Mouse (Mus musculus) kidney, adult 2 months (tissue): ENCODE measurements around the gene Adamts2. TPM values are rescaled to one million over a fixed set of nuclear protein-coding genes. Genes with fewer than 3 reads are reported as not detected.

Source experiments
- DNase-seq: peaks from one replicate; pipeline ENCODE4 v3.0.0; 2021
- H3K27ac ChIP-seq: fragments of 200-500 bp; 2 replicates; pipeline ENCODE4 v1.5.1; 2012; ENCODE audit warnings: low read depth, low read length, control low read depth, inconsistent platforms; ENCODE audit not compliant: insufficient read depth
- H3K27me3 ChIP-seq: fragments of 200-500 bp; replicated peaks from 2 replicates; pipeline ENCODE4 v1.6.1; 2012; ENCODE audit warnings: mild to moderate bottlenecking, moderate library complexity, low read length, inconsistent platforms; ENCODE audit not compliant: control insufficient read depth, insufficient read depth
- H3K36me3 ChIP-seq: fragments of 200-500 bp; 2 replicates; pipeline ENCODE4 v1.6.1; 2012; ENCODE audit warnings: mild to moderate bottlenecking, moderate library complexity, low read length, inconsistent platforms; ENCODE audit not compliant: control insufficient read depth, insufficient read depth
- H3K4me1 ChIP-seq: fragments of 200-500 bp; 2 replicates; pipeline ENCODE4 v1.6.1; 2011; ENCODE audit warnings: low read length; ENCODE audit not compliant: control insufficient read depth, insufficient read depth
- H3K4me3 ChIP-seq: fragments of 200-500 bp; 2 replicates; pipeline ENCODE4 v1.5.1; 2011; ENCODE audit warnings: mild to moderate bottlenecking, low read depth, low read length, control low read depth; ENCODE audit not compliant: insufficient read depth
- CTCF ChIP-seq: fragments of 200-500 bp; conservative IDR thresholded peaks from 2 replicates; pipeline ENCODE4 v1.5.1; 2011; ENCODE audit warnings: low read depth, mild to moderate bottlenecking, control low read depth, low read length, moderate library complexity, mixed read lengths; ENCODE audit not compliant: insufficient read depth, insufficient read length
- POLR2A ChIP-seq: fragments of 200-500 bp; IDR thresholded peaks from one replicate; pipeline ENCODE4 v1.6.1; 2011; ENCODE audit warnings: low read depth, low read length, control low read depth
- WGBS: fragments of 180-500 bp; shearing (Covaris S2); methylation state at CpG from one replicate; pipeline ENCODE4 v1.1.7; 2018; 5-methylcytosine and 5-hydroxymethylcytosine counted together
- polyA plus RNA-seq: library from polyadenylated mRNA; depleted of rRNA; stranded (reverse); fragments of >200 nt; gene quantifications from 2 replicates; pipeline ENCODE4 v1.2.3, GENCODE M21; 2012

The Adamts2 gene
- polyA plus RNA-seq, 1 experiment: 4.5 TPM

DNA sequence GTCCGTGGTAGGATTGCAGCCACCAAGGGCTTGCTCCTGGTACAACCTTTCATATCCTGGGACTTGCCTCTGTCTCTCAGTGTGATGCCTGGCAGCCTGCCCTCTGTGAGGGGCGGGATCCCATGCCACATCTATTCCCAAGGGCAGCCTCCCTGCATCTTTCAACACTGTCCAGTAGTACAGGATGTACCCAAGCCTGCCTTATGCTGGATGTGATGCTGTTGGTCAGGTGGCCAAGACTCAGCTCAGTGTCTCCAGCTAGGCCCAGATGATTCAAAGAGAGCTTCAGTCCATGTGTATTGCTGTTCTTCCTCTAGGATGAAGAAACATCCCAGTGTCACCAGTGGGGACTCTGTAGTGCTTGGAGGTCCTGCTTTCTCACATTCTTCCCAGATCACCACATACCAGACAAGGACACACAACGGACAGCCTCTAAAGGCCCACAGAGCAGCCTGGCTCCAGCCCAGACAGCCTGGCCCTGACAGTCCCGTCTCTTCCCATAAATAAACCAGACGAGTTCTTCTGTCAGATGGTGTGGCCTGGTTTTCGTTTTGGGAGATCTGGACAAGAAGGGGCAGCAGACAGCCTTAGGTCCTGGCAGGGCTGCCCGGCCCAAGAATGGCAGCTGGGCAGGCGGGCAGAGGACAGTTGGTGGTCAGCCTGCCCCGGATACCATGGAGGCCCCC is 52.0 kb downstream of the Adamts2 start:
- H3K36me3 ChIP-seq: no peaks in the 10 kb centered on the region
- H3K27me3 ChIP-seq: no peaks in the 10 kb centered on the region
- H3K4me3 ChIP-seq: no peak overlapping the region
- H3K4me1 ChIP-seq: no peaks in the 10 kb centered on the region
- TF ChIP-seq POLR2A (no peak), CTCF (no peak)
- WGBS: 67% methylated on average over 9 of the region's 9 CpGs
- H3K27ac ChIP-seq: no peak overlapping the region
- no peak for DNase-seq

DNA sequence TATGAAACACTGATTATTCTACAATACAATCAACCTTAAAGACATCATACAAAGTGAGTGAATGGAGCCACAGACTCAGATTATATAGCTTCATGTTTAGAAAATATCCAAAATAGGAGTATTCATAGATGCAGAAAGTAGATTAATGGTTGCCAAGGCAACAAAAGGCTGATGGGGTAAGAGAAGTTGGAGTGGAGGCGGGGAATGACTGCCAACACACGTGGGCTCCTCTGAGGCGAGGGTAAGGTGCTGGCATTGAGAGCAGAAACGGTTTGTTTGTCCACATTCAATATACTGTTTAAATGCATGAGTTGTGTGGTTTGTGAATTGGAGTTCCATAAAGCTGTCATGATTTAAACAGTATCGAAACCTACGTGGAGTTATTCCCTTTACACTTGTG is 56.9 kb downstream of the Adamts2 start:
- H3K4me3 ChIP-seq: no peak overlapping the region
- DNase-seq: no peak

DNA sequence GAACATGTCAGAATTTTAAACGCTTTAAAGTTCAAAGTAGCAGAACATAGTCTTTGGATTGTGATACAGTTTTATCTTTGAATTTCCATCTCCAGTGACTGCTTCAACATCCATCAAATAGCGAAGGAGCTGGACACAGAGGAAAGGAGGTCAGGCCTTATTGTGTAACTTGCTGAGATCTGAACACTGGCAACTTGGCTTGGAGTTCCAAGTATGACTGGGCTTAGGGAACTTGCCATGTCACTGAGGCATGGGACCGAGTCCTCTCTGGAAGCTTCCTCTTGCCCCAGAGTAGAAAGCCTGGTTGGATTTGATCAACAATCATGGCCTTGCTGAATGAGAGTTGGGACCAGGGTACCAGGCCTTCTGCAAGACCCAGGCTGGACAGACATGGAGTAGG is 60.3 kb downstream of the Adamts2 start:
- no peak for DNase-seq
- TF ChIP-seq CTCF (no peak), POLR2A (no peak)
- no peaks in the 10 kb centered on the region for H3K27me3 ChIP-seq
- no peak overlapping the region for H3K27ac ChIP-seq
- H3K4me3 ChIP-seq: no peak overlapping the region
- 87% methylated on average over 3 of the region's 3 CpGs for WGBS
- no peaks in the 10 kb centered on the region for H3K4me1 ChIP-seq
- no peaks in the 10 kb centered on the region for H3K36me3 ChIP-seq

More for the DNA sequence above, 56.9 kb downstream of the Adamts2 start:
- no peaks in the 10 kb centered on the region for H3K36me3 ChIP-seq
- 78% methylated on average over 6 of the region's 6 CpGs for WGBS
- H3K4me1 ChIP-seq: no peaks in the 10 kb centered on the region
- TF ChIP-seq POLR2A: no peak
- no peak for TF ChIP-seq CTCF
- H3K27ac ChIP-seq: no peak overlapping the region
- H3K27me3 ChIP-seq: no peaks in the 10 kb centered on the region

DNA sequence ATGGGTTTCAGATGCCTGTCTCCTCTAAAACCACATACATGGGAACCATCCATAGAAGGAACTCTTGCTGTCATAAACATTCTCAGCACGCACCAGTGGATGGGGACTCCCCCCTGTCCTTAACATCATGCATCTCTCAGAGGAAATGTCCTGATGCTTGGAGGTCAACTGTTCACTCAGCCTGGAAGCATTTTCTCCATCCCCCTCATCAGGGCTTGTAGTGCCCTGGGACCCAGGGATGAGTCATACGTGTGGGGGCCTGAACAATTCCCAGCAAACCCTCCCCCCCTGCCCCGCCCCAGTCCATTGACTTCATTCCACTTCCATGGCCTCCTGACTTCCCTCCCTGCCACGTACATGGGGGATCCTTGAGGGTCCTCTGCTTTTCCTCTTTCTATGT is 62.9 kb downstream of the Adamts2 start:
- TF ChIP-seq POLR2A: no peak
- no peak for TF ChIP-seq CTCF
- Histone ChIP-seq H3K36me3 (no peaks in the 10 kb centered on the region), H3K27ac (no peak overlapping the region), H3K27me3 (no peaks in the 10 kb centered on the region), H3K4me1 (no peaks in the 10 kb centered on the region), H3K4me3 (no peak overlapping the region)
- DNase-seq: no peak
- 70% methylated on average over 4 of the region's 4 CpGs for WGBS

DNA sequence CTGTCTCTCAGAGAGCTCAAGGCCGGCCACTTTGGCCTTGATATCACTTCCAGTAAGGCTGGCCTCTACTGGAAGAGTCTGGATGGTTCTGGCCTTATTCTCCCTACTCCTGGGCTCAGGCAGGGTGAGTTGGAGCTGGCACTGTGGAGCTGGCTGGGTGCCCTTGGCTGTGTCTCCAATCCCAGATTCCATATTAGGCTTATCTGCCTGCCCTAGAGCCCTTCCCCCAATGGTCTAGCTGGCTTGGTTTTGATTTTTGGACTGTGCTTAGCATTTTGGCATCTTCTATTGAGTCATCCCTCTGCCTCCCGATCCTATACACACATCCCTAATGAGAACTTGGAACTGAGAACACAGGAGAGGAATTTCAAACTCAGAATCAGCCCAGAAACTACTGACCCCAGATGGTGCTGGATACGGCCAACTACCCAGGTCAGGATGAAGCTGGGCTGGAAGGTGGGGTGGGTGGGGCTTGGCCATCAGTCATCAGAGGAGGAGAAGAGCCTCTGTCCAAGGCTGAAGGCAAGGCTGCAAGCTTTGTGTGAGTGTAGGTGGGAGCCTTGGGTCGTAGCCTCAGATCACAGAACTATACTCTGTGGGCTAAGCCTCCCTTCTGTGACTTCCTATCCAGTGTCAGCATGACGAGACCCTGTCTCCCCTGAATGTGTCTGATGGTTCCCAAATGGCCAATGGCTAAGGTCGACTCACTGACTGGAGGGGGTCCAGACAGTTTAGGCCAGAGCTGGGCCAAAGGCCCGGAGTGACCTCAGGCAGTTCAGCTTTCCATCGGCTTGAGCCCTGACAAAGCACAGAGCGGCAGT is 67.9 kb downstream of the Adamts2 start:
- H3K27me3 ChIP-seq: no peaks in the 10 kb centered on the region
- H3K4me3 ChIP-seq: no peak overlapping the region
- H3K36me3 ChIP-seq: no peaks in the 10 kb centered on the region
- 62% methylated on average over 9 of the region's 9 CpGs for WGBS
- no peak overlapping the region for H3K27ac ChIP-seq
- DNase-seq: peak; percentile 38
- no peaks in the 10 kb centered on the region for H3K4me1 ChIP-seq
- TF ChIP-seq POLR2A: no peak
- no peak for TF ChIP-seq CTCF

DNA sequence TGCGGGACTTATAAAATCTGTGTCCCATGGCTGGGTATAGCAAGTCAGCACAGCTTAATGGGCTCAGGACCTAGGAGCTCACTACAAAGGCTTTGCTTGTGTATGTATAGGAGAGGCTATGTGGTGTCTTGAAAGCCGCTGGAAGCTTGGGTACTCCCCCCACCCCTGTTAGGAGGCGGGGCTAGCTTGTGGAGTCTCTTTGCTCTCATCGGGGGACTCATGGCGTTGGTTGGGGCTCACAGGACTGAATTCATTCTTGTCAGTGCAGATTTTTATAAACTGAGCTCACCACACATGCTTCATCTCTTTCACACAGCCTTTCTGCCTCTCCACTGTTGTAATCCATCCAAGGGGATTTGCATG is 68.5 kb downstream of the Adamts2 start:
- no peaks in the 10 kb centered on the region for H3K27me3 ChIP-seq
- H3K4me3 ChIP-seq: no peak overlapping the region
- no peak for DNase-seq
- TF ChIP-seq POLR2A (no peak), CTCF (no peak)
- WGBS: 80% methylated on average over 5 of the region's 5 CpGs
- H3K4me1 ChIP-seq: no peaks in the 10 kb centered on the region
- H3K27ac ChIP-seq: no peak overlapping the region
- H3K36me3 ChIP-seq: no peaks in the 10 kb centered on the region

DNA sequence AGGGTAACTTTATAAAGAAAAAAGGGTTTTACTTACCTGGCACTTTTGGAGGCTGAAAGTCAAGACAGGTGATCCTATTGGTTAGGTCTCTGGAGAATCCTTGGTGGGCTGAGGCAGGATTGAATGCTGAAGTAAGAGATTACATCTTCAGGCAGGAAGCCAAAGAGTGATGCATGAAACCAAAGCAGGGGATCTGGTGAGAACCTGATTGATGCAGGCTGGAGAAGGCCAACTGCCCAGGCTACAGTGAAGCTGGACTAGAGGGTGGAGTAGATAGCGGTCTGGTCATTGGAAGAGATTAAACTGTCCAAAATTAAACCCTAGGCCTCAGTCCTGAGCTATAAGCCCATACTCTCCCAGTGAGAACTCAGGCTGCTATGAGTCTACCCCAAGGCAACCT is 69.0 kb downstream of the Adamts2 start:
- Histone ChIP-seq H3K27me3 (no peaks in the 10 kb centered on the region), H3K27ac (no peak overlapping the region), H3K4me3 (no peak overlapping the region), H3K36me3 (no peaks in the 10 kb centered on the region), H3K4me1 (no peaks in the 10 kb centered on the region)
- WGBS: 96% methylated on average over 1 of the region's 1 CpGs
- no peak for DNase-seq
- TF ChIP-seq POLR2A: no peak
- TF ChIP-seq CTCF: no peak
